22 mouse cellular contexts compared by ENCODE assay signal in genomic region chr10:46320328-46321038, GRCm38 (mm10).
"Had no signal": no experiment of that assay in that cellular context is flagged by ENCODE, and none has a peak within 500 bp of the region (broad histone marks: within the 10 kb centered on the region; RNA-seq: fewer than 3 reads in every experiment).

No protein-coding gene starts in this region.

- H3K27me3 ChIP-seq: lung, embryonic 15.5 days; megakaryocyte, embryonic 14.5 days; midbrain, embryonic 13.5 days had no signal

- DNase-seq: kidney, adult 2 months; kidney, postnatal 25 days; layer of hippocampus, adult 9-11 months; lung, adult 18-20 months; lung, postnatal 10 days; lung, postnatal 36 days; right cerebral cortex, adult 18-20 months; right cerebral cortex, postnatal 14 days; right cerebral cortex, postnatal 4 days; thymus, adult 2 months; thymus, postnatal 14 days; thymus, postnatal 4 days had no signal

- H3K36me3 ChIP-seq: lung, embryonic 15.5 days; midbrain, embryonic 10.5 days; midbrain, embryonic 13.5 days had no signal

- ATAC-seq: intestine, postnatal 0 days; midbrain, embryonic 13.5 days; midbrain, embryonic 16.5 days had no signal

- H3K4me2 ChIP-seq: lung, embryonic 15.5 days; midbrain, embryonic 13.5 days had no signal

- H3K9me3 ChIP-seq: lung, embryonic 15.5 days; midbrain, embryonic 10.5 days; midbrain, embryonic 13.5 days had no signal

- H3K9ac ChIP-seq: lung, embryonic 15.5 days; midbrain, embryonic 13.5 days had no signal

- H3K4me1 ChIP-seq: lung, embryonic 15.5 days; megakaryocyte, embryonic 14.5 days; midbrain, embryonic 10.5 days; midbrain, embryonic 13.5 days had no signal

- H3K27ac ChIP-seq: kidney, postnatal 0 days; layer of hippocampus, adult 2 months; lung, embryonic 15.5 days; midbrain, embryonic 10.5 days; midbrain, embryonic 13.5 days; stomach, postnatal 0 days had no signal

- H3K4me3 ChIP-seq: layer of hippocampus, adult 2 months; lung, embryonic 15.5 days; megakaryocyte, embryonic 14.5 days; midbrain, embryonic 10.5 days; midbrain, embryonic 13.5 days; myocyte had no signal
